8 mouse cellular contexts compared by ENCODE assay signal in genomic region chr9:111271434-111272160, GRCm38 (mm10). TPM values are rescaled to one million over a fixed set of nuclear protein-coding genes. Genes with fewer than 3 reads are reported as not detected.
DNase-seq lines count a peak whose midpoint lies in the region; ATAC-seq and TF ChIP-seq lines count a peak whose summit lies in the region.

Mlh1 (minus strand) TSS chr9:111271791.
Epm2aip1 (plus strand) TSS chr9:111271929.

- ATAC-seq in activated CD4-positive, CD25-positive, alpha-beta regulatory T cell, adult 4 months = peak; percentile 84

- no peaks in the 10 kb centered on the region for H3K27me3 ChIP-seq in megakaryocyte, embryonic 14.5 days (replicated peaks)

- peaks cover 50% of the 10 kb centered on the region for H3K36me3 ChIP-seq in megakaryocyte, embryonic 14.5 days (replicated peaks; ENCODE audit: low read length)

- H3K9me3 ChIP-seq in megakaryocyte, embryonic 14.5 days = no peaks in the 10 kb centered on the region

- H3K4me3 ChIP-seq in cortical plate, adult 2 months (ENCODE audit: insufficient read depth, low read length) = peak within 1 kb of the TSS; percentile 76
- peak within 1 kb of the TSS; percentile 100 for H3K4me3 ChIP-seq in megakaryocyte, embryonic 14.5 days (replicated peaks)

- peak; percentile 90 to 98 for DNase-seq in gastrocnemius, adult 8-10 months (ENCODE audit: low spot score in 2 of 2)
- peak; percentile 100 for DNase-seq in hindlimb bud, embryonic 11.5 days (ENCODE audit: extremely low spot score, low read depth, low spot score)
- DNase-seq in left cerebral cortex, adult 8-10 months (ENCODE audit: low spot score in 2 of 2) = peak; percentile 97 to 99
- DNase-seq in right cerebral cortex, postnatal 10 days (ENCODE audit: low spot score in 2 of 2) = peak; percentile 100
- peak; percentile 99 for DNase-seq in urinary bladder, postnatal 25 days (ENCODE audit: low spot score)

- peaks cover 6% of the 10 kb centered on the region for H3K4me1 ChIP-seq in cortical plate, adult 2 months (ENCODE audit: control insufficient read depth, insufficient read depth, low read length)
- peaks cover 61% of the 10 kb centered on the region for H3K4me1 ChIP-seq in megakaryocyte, embryonic 14.5 days

- TF ChIP-seq CTCF in cortical plate, adult 2 months (IDR thresholded peaks at IDR 0.05; ENCODE audit: extremely low read depth, insufficient read depth, low read length) = no peak

- peak; percentile 94 for TF ChIP-seq POLR2A in cortical plate, adult 2 months (IDR thresholded peaks at IDR 0.05; ENCODE audit: extremely low read depth, insufficient read depth, low read length)

- H3K27ac ChIP-seq in cortical plate, adult 2 months (ENCODE audit: insufficient read depth, low read length) = peak within 1 kb of the TSS; percentile 72

RNA-seq across cellular contexts. Expression of gene Mlh1, which starts in this region (rescaled TPM):
- 10 to 100 TPM; 11.7 to 12.6 TPM for polyA plus RNA-seq in activated CD4-positive, CD25-positive, alpha-beta regulatory T cell, adult 4 months (2017; shearing (Covaris generic))
- 28.4 and 37.9 TPM in 2 replicates for polyA plus RNA-seq in cortical plate, adult 2 months (2012; rRNA removed)
- total RNA-seq in gastrocnemius, adult 8-10 months (2022) = 1 to 10 TPM; 2.7 to 5.6 (median 3.8) TPM
- total RNA-seq in left cerebral cortex, adult 8-10 months (2022) = 10 to 100 TPM; 13.1 to 20.9 (median 16.4) TPM
- 5.7 and 10.8 TPM in 2 replicates for polyA plus RNA-seq in megakaryocyte, embryonic 14.5 days (2012; ENCODE audit: insufficient read depth, low replicate concordance)

RNA-seq across cellular contexts. Expression of gene Epm2aip1, which starts in this region (rescaled TPM):
- polyA plus RNA-seq in activated CD4-positive, CD25-positive, alpha-beta regulatory T cell, adult 4 months (2017; shearing (Covaris generic)) = 1 to 10 TPM; 6.6 to 9.3 TPM
- polyA plus RNA-seq in cortical plate, adult 2 months (2012; rRNA removed) = 41.1 and 42.6 TPM in 2 replicates
- 10 to 100 TPM; 17.2 to 23.4 (median 22.3) TPM for total RNA-seq in gastrocnemius, adult 8-10 months (2022)
- 10 to 100 TPM; 78.9 to 89.4 (median 83.4) TPM for total RNA-seq in left cerebral cortex, adult 8-10 months (2022)
- polyA plus RNA-seq in megakaryocyte, embryonic 14.5 days (2012; ENCODE audit: insufficient read depth, low replicate concordance) = 0.41 TPM in 1 of 2 replicates, not detected in the other

Comparison
In these comparisons a context has a peak if more than half of its experiments do, and no peak if none do; other contexts are left out.
1. Peak in every context shown above with its lines: DNase-seq, ATAC-seq, H3K4me3 ChIP-seq and H3K27ac ChIP-seq.